Mouse (Mus musculus) forelimb bud, embryonic 11.5 days (tissue): ENCODE results near the gene Mta1.

Experiments used
- DNase-seq: peaks from one replicate; pipeline ENCODE4 v3.0.0-alpha.2; 2012; ENCODE audit warnings: low read depth, low spot score

Gene Mta1

GRCm38 (mm10) chr12:113097749-113098281 is at the start of gene Mta1:
Gene Mta1 (plus strand): TSS chr12:113098278.
- DNase-seq: peak; percentile 21

GRCm38 (mm10) chr12:113049836-113050235 is 48.2 kb upstream of the Mta1 start:
- no peak for DNase-seq

- no peak for DNase-seq
These were observed 47.4 kb upstream of the Mta1 start for GRCm38 (mm10) chr12:113050671-113051070.

DNA sequence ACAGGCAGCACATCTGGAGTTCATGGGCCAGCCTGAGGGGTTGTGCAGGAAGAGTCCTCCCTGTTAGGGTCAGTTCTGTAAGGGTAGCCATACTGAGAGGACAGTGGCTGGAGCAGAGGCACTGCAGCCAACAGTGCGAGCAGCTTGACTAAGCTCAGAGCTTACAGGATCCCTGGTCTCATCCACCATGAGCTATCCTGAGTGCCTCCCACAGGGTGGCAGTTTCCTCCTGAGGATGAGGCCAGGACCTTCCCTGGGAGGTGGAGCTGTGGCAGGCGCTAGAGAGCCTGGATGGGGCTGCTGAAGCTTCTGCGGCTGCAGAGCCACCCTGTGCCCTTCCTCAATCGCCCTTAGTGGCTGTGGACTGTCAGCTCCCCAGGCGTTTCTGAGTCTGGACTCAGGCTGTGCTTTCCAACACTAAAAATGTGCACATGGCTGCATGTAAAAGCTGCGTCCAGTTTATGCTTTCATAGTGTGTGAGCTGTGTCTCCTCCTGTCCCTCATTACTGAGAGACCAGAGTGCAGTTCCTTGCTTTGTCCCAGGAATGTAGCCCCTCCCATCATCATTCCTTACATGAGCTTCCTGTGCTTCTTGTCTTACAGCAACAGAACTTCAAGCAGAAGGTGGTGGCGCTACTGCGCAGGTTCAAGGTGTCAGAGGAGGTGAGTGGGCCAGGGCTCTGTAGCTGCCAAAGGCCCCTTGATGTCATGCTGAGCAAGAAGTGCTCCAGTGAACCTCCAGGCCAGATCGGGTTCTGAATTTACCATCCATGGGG is 46.3 kb upstream of the Mta1 start:
- DNase-seq: peak; percentile 40

- no peak for DNase-seq
These were observed 42.0 kb upstream of the Mta1 start for GRCm38 (mm10) chr12:113056089-113056488.

DNA sequence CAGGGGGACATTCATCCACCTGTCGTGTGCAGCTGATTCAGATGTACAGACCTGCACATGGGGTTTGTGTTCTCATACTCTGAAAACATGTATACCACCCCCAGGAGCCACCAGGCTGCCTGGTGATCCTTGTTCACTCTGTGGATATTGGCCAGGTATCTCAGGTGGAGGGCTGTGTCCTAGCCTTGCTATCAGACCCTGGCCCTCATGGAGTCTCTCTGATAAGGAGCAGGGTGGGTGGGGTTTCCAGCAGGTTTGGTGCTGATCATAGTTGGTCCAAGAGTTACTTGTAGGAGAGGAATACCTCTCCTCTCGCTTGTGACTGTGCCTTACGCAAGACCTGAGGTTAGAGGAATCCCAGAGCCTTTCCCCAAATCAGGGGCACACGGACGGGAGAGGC is 37.9 kb upstream of the Mta1 start:
- no peak for DNase-seq

DNA sequence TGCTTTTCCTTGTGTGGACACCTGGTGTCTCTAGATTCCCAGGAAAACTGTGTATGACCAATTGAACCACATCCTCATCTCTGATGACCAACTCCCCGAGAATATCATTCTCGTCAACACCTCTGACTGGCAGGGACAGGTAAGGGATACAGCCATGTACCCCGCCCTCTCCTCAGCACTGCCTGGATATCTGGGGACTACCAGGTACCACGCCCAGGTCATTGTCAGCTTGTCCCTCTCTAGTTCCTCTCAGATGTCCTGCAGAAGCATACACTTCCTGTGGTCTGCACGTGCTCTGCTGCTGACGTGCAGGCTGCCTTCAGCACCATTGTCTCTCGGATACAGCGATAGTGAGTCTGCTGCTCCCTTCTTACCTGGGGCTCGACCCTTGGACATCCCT is 36.5 kb upstream of the Mta1 start:
- DNase-seq: no peak

DNA sequence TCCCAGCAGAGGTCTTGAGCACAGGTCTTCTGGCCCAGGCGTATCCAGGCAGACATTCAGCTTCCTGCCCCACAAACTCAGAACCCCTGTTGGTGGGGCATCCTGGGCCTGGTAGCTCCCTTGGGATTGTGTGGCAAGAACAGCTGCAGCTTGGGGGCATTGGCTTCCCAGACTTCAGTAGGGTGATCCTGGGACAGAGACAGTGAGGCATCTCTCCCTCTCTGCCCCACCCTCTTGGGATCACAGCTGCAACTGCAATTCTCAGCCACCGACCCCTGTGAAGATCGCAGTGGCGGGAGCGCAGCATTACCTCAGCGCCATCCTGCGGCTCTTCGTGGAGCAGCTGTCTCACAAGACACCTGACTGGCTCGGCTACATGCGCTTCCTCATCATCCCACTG is 35.9 kb upstream of the Mta1 start:
- no peak for DNase-seq

- no peak for DNase-seq
These were observed 34.4 kb upstream of the Mta1 start for GRCm38 (mm10) chr12:113063700-113064099.

GRCm38 (mm10) chr12:113068002-113068401 is 30.1 kb upstream of the Mta1 start:
- no peak for DNase-seq

DNA sequence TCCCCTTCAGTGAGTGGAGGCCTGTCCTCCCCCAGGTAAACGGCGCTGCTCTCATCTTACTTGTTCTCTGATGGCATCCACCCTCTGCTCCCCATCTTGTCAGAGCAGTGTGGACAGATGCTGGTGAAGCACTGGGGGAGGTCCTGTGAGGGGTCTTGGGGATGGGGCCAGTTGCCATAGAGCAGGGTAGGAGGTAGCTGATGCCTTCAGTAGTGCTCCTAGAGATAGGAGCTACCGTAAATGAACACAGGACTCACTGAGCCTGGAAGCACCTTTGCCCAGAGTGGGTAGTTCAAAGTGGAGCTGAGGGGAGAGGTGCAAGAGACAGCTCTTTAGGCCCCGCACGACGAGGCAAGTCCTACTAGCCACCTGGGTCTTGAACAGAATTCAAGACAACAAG is 28.7 kb upstream of the Mta1 start:
- no peak for DNase-seq

- no peak for DNase-seq
These were observed 26.8 kb upstream of the Mta1 start for GRCm38 (mm10) chr12:113071321-113071720.

- DNase-seq: no peak
These were observed 26.3 kb upstream of the Mta1 start for GRCm38 (mm10) chr12:113071827-113072226.

GRCm38 (mm10) chr12:113073420-113074328 is 24.4 kb upstream of the Mta1 start:
- no peak for DNase-seq

- DNase-seq: peak; percentile 72
These were observed 23.6 kb upstream of the Mta1 start, which contains the start of gene Tex22 for GRCm38 (mm10) chr12:113074329-113075062. Gene Tex22 (plus strand): TSS chr12:113074502.

- DNase-seq: peak; percentile 88
These were observed 23.0 kb upstream of the Mta1 start for GRCm38 (mm10) chr12:113075063-113075454.

DNA sequence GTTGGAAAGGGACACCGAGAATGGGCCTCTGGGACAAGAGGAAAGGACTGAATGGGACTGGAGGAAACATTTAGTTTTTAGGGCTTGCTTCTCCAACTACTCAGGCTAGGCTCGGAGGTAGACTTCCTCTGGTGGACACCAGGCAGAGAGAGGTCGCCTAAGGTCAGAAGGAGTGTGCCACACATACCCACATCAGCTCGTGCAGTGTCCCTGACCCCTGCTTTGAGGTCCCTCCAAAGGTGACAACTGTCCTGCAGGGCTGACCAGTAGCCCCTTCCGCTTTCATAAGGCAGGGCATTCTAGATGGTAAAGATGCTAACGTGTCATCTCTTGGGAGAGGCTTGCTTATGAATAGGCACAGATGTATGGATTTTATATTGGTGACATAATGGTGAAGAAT is 22.6 kb upstream of the Mta1 start:
- DNase-seq: no peak

DNA sequence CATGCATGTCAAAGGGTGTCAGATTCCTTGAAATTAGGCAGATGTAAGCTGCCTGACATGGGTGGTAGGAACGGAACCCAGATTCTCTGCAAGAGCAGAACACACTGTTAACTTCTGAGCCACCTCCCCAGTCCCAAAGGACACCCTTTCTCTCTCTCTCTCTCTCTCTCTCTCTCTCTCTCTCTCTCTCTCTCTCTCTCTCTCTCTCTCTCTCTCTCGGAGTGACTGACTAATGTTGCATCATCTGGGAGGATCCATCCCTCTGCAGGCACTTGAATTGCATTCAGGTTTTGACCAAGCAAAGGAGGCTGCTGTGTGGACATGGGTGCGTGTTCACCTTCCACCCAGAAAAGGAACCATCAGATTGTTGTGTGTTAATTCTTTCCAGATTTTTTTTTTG is 10.8 kb upstream of the Mta1 start:
- no peak for DNase-seq

DNA sequence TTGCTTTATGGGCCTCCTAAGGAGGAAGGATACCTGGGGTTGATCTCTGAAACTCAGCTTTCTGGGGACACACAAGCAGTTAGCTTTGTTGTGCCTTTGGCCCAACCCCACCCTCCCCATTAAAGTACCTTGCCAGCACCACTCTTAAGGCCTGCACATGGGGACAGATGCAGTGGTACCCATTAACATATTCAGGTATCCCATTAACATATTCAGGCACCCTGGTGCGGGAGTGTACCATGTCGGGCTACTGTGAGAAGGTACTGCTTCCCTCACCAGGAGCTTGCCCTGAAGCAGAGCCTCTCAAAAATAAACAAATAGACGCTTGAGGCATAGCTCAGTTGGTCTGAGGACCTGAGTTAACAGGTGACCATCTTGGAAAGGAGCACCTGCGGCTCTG is 10.1 kb upstream of the Mta1 start:
- no peak for DNase-seq

- no peak for DNase-seq
These were observed 9.0 kb upstream of the Mta1 start for GRCm38 (mm10) chr12:113089107-113089506.

DNA sequence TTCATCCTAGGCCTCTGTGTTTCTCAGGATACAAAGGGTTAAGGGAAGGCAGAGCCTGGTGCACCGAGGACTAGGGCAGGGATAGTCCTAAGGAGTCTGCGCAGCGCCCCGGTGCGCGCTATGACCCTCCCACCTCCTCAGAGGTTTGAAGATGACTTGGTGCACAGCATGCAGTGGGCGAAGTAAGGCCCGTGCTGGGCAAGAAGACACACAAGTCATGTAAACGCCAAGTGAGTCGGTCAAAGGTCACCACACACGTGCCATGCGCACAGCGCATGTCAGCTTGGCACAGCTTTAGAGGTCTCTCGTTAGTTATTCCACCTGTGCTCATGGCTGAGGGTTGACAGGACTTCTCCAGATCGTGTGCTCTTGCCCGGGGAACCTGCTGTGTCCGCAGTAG is 8.0 kb upstream of the Mta1 start:
- DNase-seq: no peak

GRCm38 (mm10) chr12:113097040-113097439 is 1.0 kb upstream of the Mta1 start:
- no peak for DNase-seq
